Mouse (Mus musculus): ENCODE results near the gene Prps1. TPM values are rescaled to one million over a fixed set of nuclear protein-coding genes. Genes with fewer than 3 reads are reported as not detected.

Prps1 gene
- total RNA-seq, 2 experiments from 2014 or later: 28.9 to 29.8 TPM

Other genes with a start within 250 kb of the Prps1 start
- gene Frmpd3, start 114.3 kb upstream of the Prps1 start, total RNA-seq (2021): not detected
- 100 to 1,000 TPM; 258 to 294 TPM for gene Tsc22d3, start 144.0 kb downstream of the Prps1 start, total RNA-seq (2021)
- gene Mid2, start 208.0 kb downstream of the Prps1 start, total RNA-seq (2021): 1 to 10 TPM; 5.4 to 5.7 TPM